8 mouse cellular contexts compared by ENCODE assay signal in genomic region chr5:89844354-89844753, GRCm38 (mm10). TPM values are rescaled to one million over a fixed set of nuclear protein-coding genes. Genes with fewer than 3 reads are reported as not detected.
DNase-seq lines count a peak whose midpoint lies in the region; ATAC-seq lines count a peak whose summit lies in the region.

No protein-coding gene starts in this region.

- H3K4me3 ChIP-seq in neural tube, embryonic 13.5 days = no peak overlapping the region
- H3K4me3 ChIP-seq in embryonic facial prominence, embryonic 13.5 days = no peak overlapping the region
- H3K4me3 ChIP-seq in heart, embryonic 12.5 days = no peak overlapping the region
- no peak overlapping the region for H3K4me3 ChIP-seq in midbrain, embryonic 14.5 days (replicated peaks; ENCODE audit: low read depth, low read length)

- H3K27me3 ChIP-seq in neural tube, embryonic 13.5 days = no peaks in the 10 kb centered on the region
- no peaks in the 10 kb centered on the region for H3K27me3 ChIP-seq in embryonic facial prominence, embryonic 13.5 days
- no peaks in the 10 kb centered on the region for H3K27me3 ChIP-seq in heart, embryonic 12.5 days (replicated peaks)
- no peaks in the 10 kb centered on the region for H3K27me3 ChIP-seq in midbrain, embryonic 14.5 days (ENCODE audit: control insufficient read depth, insufficient read depth, low read length)

- no peak overlapping the region for H3K4me2 ChIP-seq in neural tube, embryonic 13.5 days
- peak overlapping the region; percentile 14; the same call in 1 of the 2 replicates for H3K4me2 ChIP-seq in embryonic facial prominence, embryonic 13.5 days
- H3K4me2 ChIP-seq in heart, embryonic 12.5 days = peak overlapping the region; percentile 14
- H3K4me2 ChIP-seq in midbrain, embryonic 14.5 days (ENCODE audit: low read length) = no peak overlapping the region

- ATAC-seq in neural tube, embryonic 13.5 days (ENCODE audit: low read depth) = peak; percentile 93
- ATAC-seq in embryonic facial prominence, embryonic 13.5 days (ENCODE audit: insufficient number of reproducible peaks, insufficient read depth, low FRiP score, low TSS enrichment, low read depth) = peak; percentile 94
- peak; percentile 88 for ATAC-seq in heart, embryonic 12.5 days (ENCODE audit: insufficient number of reproducible peaks, low FRiP score)
- peak; percentile 41; the same call in 1 of the 2 replicates for ATAC-seq in midbrain, embryonic 14.5 days (ENCODE audit: low FRiP score, low TSS enrichment)
- ATAC-seq in erythroblast, adult 5-6 weeks (replicated peaks; ENCODE audit: low FRiP score, poor library complexity, severe bottlenecking) = no peak

- no peak for DNase-seq in neural tube, embryonic 10.5 days (ENCODE audit: extremely low spot score, low spot score)
- DNase-seq in kidney, postnatal 25 days = peak; percentile 70 to 80
- peak; percentile 57 for DNase-seq in midbrain, embryonic 14.5 days
- DNase-seq in yolk sac, embryonic 10.5 days (ENCODE audit: low spot score) = peak; percentile 7

- peaks cover 13% of the 10 kb centered on the region; the same call in 1 of the 2 replicates for H3K4me1 ChIP-seq in neural tube, embryonic 13.5 days (replicated peaks)
- peaks cover 20% of the 10 kb centered on the region for H3K4me1 ChIP-seq in embryonic facial prominence, embryonic 13.5 days
- H3K4me1 ChIP-seq in heart, embryonic 12.5 days (replicated peaks) = peaks cover 12% of the 10 kb centered on the region
- H3K4me1 ChIP-seq in midbrain, embryonic 14.5 days (ENCODE audit: control insufficient read depth, insufficient read depth, low read length) = no peaks in the 10 kb centered on the region

- no peak overlapping the region for H3K9ac ChIP-seq in neural tube, embryonic 13.5 days
- H3K9ac ChIP-seq in embryonic facial prominence, embryonic 13.5 days = peak overlapping the region; percentile 46; the same call in 1 of the 2 replicates
- H3K9ac ChIP-seq in heart, embryonic 12.5 days = no peak overlapping the region
- H3K9ac ChIP-seq in midbrain, embryonic 14.5 days (replicated peaks; ENCODE audit: low read length) = no peak overlapping the region

- H3K9me3 ChIP-seq in neural tube, embryonic 13.5 days = no peaks in the 10 kb centered on the region
- no peaks in the 10 kb centered on the region for H3K9me3 ChIP-seq in embryonic facial prominence, embryonic 13.5 days
- no peaks in the 10 kb centered on the region for H3K9me3 ChIP-seq in heart, embryonic 12.5 days (replicated peaks)
- no peaks in the 10 kb centered on the region for H3K9me3 ChIP-seq in midbrain, embryonic 14.5 days (ENCODE audit: control insufficient read depth, low read length)

- H3K27ac ChIP-seq in neural tube, embryonic 13.5 days (replicated peaks) = peak overlapping the region; percentile 49
- peak overlapping the region; percentile 78; the same call in 1 of the 2 replicates for H3K27ac ChIP-seq in embryonic facial prominence, embryonic 13.5 days
- H3K27ac ChIP-seq in heart, embryonic 12.5 days (ENCODE audit: poor library complexity, severe bottlenecking) = peak overlapping the region; percentile 83
- no peak overlapping the region for H3K27ac ChIP-seq in midbrain, embryonic 14.5 days (replicated peaks; ENCODE audit: low read depth, low read length)

- 39% methylated on average over 5 of the region's 5 CpGs for WGBS in neural tube, embryonic 13.5 days
- WGBS in embryonic facial prominence, embryonic 13.5 days = 19% methylated on average over 5 of the region's 5 CpGs
- 4% methylated on average over 5 of the region's 5 CpGs for WGBS in heart, embryonic 12.5 days
- 61% methylated on average over 5 of the region's 5 CpGs for WGBS in midbrain, embryonic 14.5 days

- H3K36me3 ChIP-seq in neural tube, embryonic 13.5 days = no peaks in the 10 kb centered on the region
- no peaks in the 10 kb centered on the region for H3K36me3 ChIP-seq in embryonic facial prominence, embryonic 13.5 days
- no peaks in the 10 kb centered on the region for H3K36me3 ChIP-seq in heart, embryonic 12.5 days
- H3K36me3 ChIP-seq in midbrain, embryonic 14.5 days (ENCODE audit: control insufficient read depth, insufficient read depth, low read length) = no peaks in the 10 kb centered on the region

RNA-seq across cellular contexts. Expression of gene Adamts3, which starts 38.8 kb away (rescaled TPM):
- 7.5 and 8.4 TPM in 2 replicates for polyA plus RNA-seq in neural tube, embryonic 13.5 days (2015; fragmentation: Nextera tagmentation; extraction: Ambion mirVana)
- polyA plus RNA-seq in embryonic facial prominence, embryonic 13.5 days (2015; fragmentation: Nextera tagmentation; extraction: Ambion mirVana) = 4.8 and 6.2 TPM in 2 replicates
- 5.6 and 6.0 TPM in 2 replicates for polyA plus RNA-seq in heart, embryonic 12.5 days (2016; fragmentation: Nextera tagmentation; extraction: Ambion mirVana)
- 3.4 and 3.9 TPM in 2 replicates for polyA plus RNA-seq in midbrain, embryonic 14.5 days (2014; fragmentation: Nextera tagmentation; extraction: Ambion mirVana)
- total RNA-seq in erythroblast, adult 5-6 weeks (2015; ENCODE audit: low replicate concordance) = 0.42 and 1.9 TPM in 2 replicates
- 0.68 and 1.7 TPM in 2 replicates for total RNA-seq in erythroblast, adult 5-6 weeks (2017; ENCODE audit: low replicate concordance)

Comparison
In these comparisons a context has a peak if more than half of its experiments do, and no peak if none do; other contexts are left out.
1. H3K4me2 ChIP-seq: peak in embryonic facial prominence, embryonic 13.5 days (single experiment) and heart, embryonic 12.5 days (single experiment); none in neural tube, embryonic 13.5 days (single experiment) and midbrain, embryonic 14.5 days (single experiment).